Mouse (Mus musculus) lung, adult 2 months (tissue): ENCODE data around the gene Sh3bp5. TPM values are rescaled to one million over a fixed set of nuclear protein-coding genes. Genes with fewer than 3 reads are reported as not detected.
"Not testable (repeated sequence)": the region's sequence is repeated elsewhere in the genome, so short reads cannot be mapped to it uniquely, and the experiment has no call there.

Experiments
- DNase-seq: peaks from one replicate; pipeline ENCODE4 v3.0.0; 2022
- H3K4me1 ChIP-seq: fragments of 200-500 bp; 2 replicates; pipeline ENCODE4 v1.6.1; 2011; ENCODE audit warnings: low read length; ENCODE audit not compliant: control insufficient read depth, insufficient read depth
- H3K4me3 ChIP-seq: fragments of 200-500 bp; replicated peaks from 2 replicates; pipeline ENCODE3; 2011; ENCODE audit warnings: low read depth, mild to moderate bottlenecking, control low read depth, low read length; ENCODE audit errors: extremely low read depth
- CTCF ChIP-seq: fragments of 200-500 bp; IDR thresholded peaks from 2 replicates; pipeline ENCODE4 v1.5.1; 2011; ENCODE audit warnings: mild to moderate bottlenecking, low read length, control low read depth; ENCODE audit not compliant: insufficient read depth
- POLR2A ChIP-seq: fragments of 200-500 bp; IDR thresholded peaks from 2 replicates; pipeline ENCODE4 v1.6.1; 2011; ENCODE audit warnings: low read depth, mild to moderate bottlenecking, control low read depth, low read length, borderline replicate concordance; ENCODE audit errors: extremely low read depth
- WGBS: fragments of 180-500 bp; shearing (Covaris S2); methylation state at CpG from one replicate; pipeline ENCODE4 v1.1.7; 2018; 5-methylcytosine and 5-hydroxymethylcytosine counted together
- polyA plus RNA-seq: library from polyadenylated mRNA; depleted of rRNA; stranded (reverse); fragments of >200 nt; gene quantifications from 2 replicates; pipeline ENCODE4 v1.2.3, GENCODE M21; 2012

The Sh3bp5 gene
- polyA plus RNA-seq, 1 experiment, result 50.1 TPM

GRCm38 (mm10) chr14:31454849-31455566 lies 19.1 kb upstream of the Sh3bp5 start:
- no peak for DNase-seq
- peaks cover 2% of the 10 kb centered on the region; the same call in 1 of the 2 replicates for H3K4me1 ChIP-seq
- no peak for TF ChIP-seq POLR2A
- TF ChIP-seq CTCF, result no peak
- 81% methylated on average over 8 of the region's 8 CpGs for WGBS
- H3K4me3 ChIP-seq, result no peak overlapping the region

GRCm38 (mm10) chr14:31453946-31454345 lies 18.1 kb upstream of the Sh3bp5 start:
- 81% methylated on average over 12 of the region's 12 CpGs for WGBS
- not testable (repeated sequence) for H3K4me3 ChIP-seq, H3K4me1 ChIP-seq, DNase-seq

- no peak for TF ChIP-seq CTCF
- no peak for TF ChIP-seq POLR2A
- DNase-seq, result no peak
- no peak overlapping the region for H3K4me3 ChIP-seq
- peaks cover 3% of the 10 kb centered on the region for H3K4me1 ChIP-seq
- WGBS, result 44% methylated on average over 5 of the region's 5 CpGs
These were observed 13.1 kb upstream of the Sh3bp5 start for GRCm38 (mm10) chr14:31448994-31449393.

GRCm38 (mm10) chr14:31443616-31444015 lies 7.7 kb upstream of the Sh3bp5 start:
- no peaks in the 10 kb centered on the region for H3K4me1 ChIP-seq
- TF ChIP-seq CTCF (no peak), POLR2A (no peak)
- DNase-seq, result no peak
- H3K4me3 ChIP-seq, result no peak overlapping the region
- WGBS, result 56% methylated on average over 6 of the region's 6 CpGs

GRCm38 (mm10) chr14:31440725-31441124 lies 4.8 kb upstream of the Sh3bp5 start:
- WGBS, result 67% methylated on average over 6 of the region's 6 CpGs
- H3K4me1 ChIP-seq, result no peaks in the 10 kb centered on the region
- DNase-seq, result no peak
- no peak for TF ChIP-seq POLR2A
- no peak overlapping the region for H3K4me3 ChIP-seq

DNA sequence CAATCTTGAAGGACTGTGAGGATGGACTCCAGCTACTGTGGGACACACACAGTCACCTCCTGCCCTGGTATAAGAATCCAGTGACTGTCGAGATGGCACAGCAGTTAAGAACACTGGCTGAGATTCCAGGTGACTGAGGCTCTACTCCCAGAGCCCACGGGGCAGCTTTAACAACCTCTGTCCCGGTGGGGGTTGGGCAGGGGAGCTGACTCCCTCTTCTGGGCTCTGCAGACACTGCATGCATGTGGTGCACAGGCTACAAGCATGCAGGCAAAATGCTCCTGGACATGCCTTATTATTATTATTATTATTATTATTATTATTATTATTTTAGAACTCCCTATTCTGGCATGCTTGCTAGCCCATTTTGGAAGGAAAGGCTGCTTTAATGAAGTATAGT lies 4.4 kb upstream of the Sh3bp5 start:
- WGBS, result 38% methylated on average over 3 of the region's 3 CpGs
- TF ChIP-seq CTCF (no peak), POLR2A (no peak)
- DNase-seq, result no peak
- Histone ChIP-seq H3K4me3 (no peak overlapping the region), H3K4me1 (peaks cover under 1% of the 10 kb centered on the region; the same call in 1 of the 2 replicates)

- Histone ChIP-seq H3K4me3 (no peak overlapping the region), H3K4me1 (peaks cover 4% of the 10 kb centered on the region; the same call in 1 of the 2 replicates)
- TF ChIP-seq POLR2A, result no peak
- TF ChIP-seq CTCF, result no peak
- no peak for DNase-seq
- WGBS, result 72% methylated on average over 11 of the region's 11 CpGs
These were observed 3.4 kb upstream of the Sh3bp5 start for GRCm38 (mm10) chr14:31439279-31439678.

DNA sequence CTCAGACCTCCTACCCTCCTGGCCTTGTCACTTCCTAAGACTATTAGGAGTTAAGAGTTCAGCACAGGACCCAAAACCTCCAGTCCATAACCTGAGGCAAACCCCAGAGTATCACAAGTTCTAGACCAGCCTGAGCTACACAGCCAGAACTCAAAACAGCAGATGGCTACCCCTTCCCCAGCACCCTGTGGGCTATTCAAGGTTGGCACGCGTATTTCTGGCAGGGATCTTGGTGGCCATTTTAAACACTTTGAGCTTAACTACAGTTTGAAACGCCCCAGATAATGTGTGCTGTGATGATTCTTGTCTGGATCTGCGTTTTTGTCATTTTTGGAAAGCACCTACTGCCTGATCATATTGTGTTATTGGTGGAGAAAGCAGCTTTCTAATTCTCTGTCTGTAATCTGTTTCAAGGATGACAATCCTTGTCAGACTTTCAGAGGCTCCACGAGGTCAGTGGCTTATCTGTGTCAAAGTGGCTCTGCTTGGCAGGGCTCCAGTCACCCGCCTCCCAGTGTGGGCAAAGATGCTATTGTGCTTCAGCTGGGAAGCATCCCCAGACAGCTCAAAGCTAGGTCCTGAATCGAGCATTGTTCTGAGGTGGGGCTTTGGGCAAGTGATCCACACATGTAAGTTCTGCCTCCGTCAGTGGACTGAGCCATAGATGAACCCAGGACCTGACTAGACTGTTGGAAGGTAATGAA lies 2.1 kb upstream of the Sh3bp5 start:
- DNase-seq, result no peak
- TF ChIP-seq POLR2A, result no peak
- 62% methylated on average over 8 of the region's 8 CpGs for WGBS

DNA sequence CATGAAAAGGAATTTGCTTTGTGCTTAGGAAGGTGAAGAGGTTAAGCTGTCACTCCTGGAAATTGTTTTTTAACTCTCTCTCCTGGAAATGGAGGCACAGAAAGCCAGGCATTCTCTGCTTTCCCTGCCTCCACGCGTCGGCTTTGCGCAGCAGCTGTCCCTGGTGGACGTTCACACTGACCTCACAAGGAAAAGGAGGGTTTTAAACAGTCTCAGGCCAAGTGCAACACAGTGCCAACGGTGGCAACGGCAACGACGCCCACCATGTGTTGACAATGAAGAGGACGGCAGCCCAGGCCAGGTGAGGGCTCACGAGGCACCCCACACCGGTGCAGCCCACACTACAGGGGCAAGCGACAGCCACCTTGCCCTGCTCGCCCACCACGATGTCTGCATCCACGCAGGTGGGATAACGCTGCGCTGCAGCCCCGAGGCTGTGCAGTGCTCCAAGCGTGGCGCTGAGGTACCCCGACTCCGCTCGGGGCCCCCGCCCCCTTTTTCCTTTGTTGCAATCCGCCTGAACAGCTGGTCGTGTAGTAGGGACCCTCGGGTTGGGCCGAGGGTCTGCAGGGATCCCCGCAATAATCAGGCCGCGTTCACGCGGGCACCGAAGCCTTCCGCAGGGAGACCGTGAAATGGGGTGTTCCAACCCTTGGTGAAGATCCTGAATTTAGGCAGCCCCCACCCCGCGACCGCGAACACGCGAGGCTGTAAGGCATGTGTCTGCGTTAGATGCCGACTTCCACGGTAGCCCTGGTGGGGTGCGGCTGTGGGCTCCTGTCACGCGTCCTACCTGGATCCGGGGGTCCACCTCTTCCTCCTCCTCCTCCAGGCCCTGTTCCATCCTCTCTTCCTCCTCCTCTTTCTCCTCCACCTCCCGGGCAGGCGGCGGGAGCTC lies 611 bp downstream of the Sh3bp5 start:
- 2% methylated on average over 53 of the region's 53 CpGs for WGBS
- Histone ChIP-seq H3K4me3 (peak overlapping the region; percentile 88), H3K4me1 (peaks cover 10% of the 10 kb centered on the region)
- TF ChIP-seq CTCF (0 out of 2 replicates have a peak, but pooled peaks have one; percentile 21), POLR2A (no peak)
- no peak for DNase-seq

More for the DNA sequence above, 2.1 kb upstream of the Sh3bp5 start:
- Histone ChIP-seq H3K4me3 (no peak overlapping the region), H3K4me1 (peaks cover 4% of the 10 kb centered on the region; the same call in 1 of the 2 replicates)

DNA sequence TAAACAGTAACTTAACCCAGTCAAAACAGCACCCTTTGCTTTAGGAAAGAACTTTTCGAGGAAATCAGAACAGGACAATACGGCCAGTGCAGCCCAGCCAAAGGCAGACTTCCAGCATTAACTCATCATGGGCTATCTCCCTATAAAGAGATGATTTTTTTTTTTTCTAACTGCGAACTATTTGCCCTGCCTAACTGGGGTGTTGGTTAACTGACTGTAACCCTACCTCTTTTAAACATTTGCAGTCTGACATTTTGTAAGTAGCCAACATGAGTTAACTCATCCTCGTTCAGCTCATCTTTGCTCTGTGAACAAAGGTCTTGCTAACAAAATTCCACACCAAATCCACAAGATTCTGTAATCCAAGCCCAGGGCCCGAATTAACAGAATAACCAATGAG lies 1.5 kb downstream of the Sh3bp5 start:
- DNase-seq, result no peak
- H3K4me3 ChIP-seq, result peak overlapping the region; percentile 27
- peaks cover 10% of the 10 kb centered on the region for H3K4me1 ChIP-seq
- TF ChIP-seq CTCF (no peak), POLR2A (no peak)
- WGBS, result 45% methylated on average over 5 of the region's 5 CpGs
